Mouse (Mus musculus) CH12F3 (cell line): ENCODE data around the gene Nsmce1.

Experiments used
- in situ Hi-C: fragments of 300-500 bp; cut with MboI; formaldehyde crosslinking; loops from 2 replicates; pipeline ENCODE4 v1.14.3; 2020; ENCODE audit warnings: low sequenced_read_pairs

Gene Nsmce1

GRCm38 (mm10) chr7:125490947-125491735 is at the start of gene Nsmce1:
Gene Nsmce1, minus strand, starts transcription at chr7:125491596.
- in situ Hi-C loops, result no loop called here

- in situ Hi-C loops, result no loop called here
These were observed 49.6 kb upstream of the Nsmce1 start for GRCm38 (mm10) chr7:125541026-125541425.

GRCm38 (mm10) chr7:125539351-125539750 is 48.0 kb upstream of the Nsmce1 start:
- in situ Hi-C loops, result no loop called here

GRCm38 (mm10) chr7:125527901-125528580 is 36.6 kb upstream of the Nsmce1 start:
- in situ Hi-C loops, result no loop called here

GRCm38 (mm10) chr7:125527186-125527585 is 35.8 kb upstream of the Nsmce1 start:
- in situ Hi-C loops, result no loop called here

- in situ Hi-C loops, result no loop called here
These were observed 31.7 kb upstream of the Nsmce1 start for GRCm38 (mm10) chr7:125523051-125523450.

GRCm38 (mm10) chr7:125519715-125520114 is 28.3 kb upstream of the Nsmce1 start:
- in situ Hi-C loops, result no loop called here

GRCm38 (mm10) chr7:125517470-125517869 is 26.1 kb upstream of the Nsmce1 start:
- in situ Hi-C loops, result no loop called here

GRCm38 (mm10) chr7:125516723-125517122 is 25.3 kb upstream of the Nsmce1 start:
- in situ Hi-C loops, result no loop called here

- in situ Hi-C loops, result no loop called here
These were observed 23.9 kb upstream of the Nsmce1 start for GRCm38 (mm10) chr7:125515081-125515853.

- in situ Hi-C loops, result no loop called here
These were observed 20.5 kb upstream of the Nsmce1 start for GRCm38 (mm10) chr7:125511852-125512251.

GRCm38 (mm10) chr7:125511432-125511831 is 20.0 kb upstream of the Nsmce1 start:
- in situ Hi-C loops, result no loop called here

- in situ Hi-C loops, result no loop called here
These were observed 15.9 kb upstream of the Nsmce1 start for GRCm38 (mm10) chr7:125507279-125507678.

GRCm38 (mm10) chr7:125505568-125505967 is 14.2 kb upstream of the Nsmce1 start:
- in situ Hi-C loops, result no loop called here

GRCm38 (mm10) chr7:125504618-125505017 is 13.2 kb upstream of the Nsmce1 start:
- in situ Hi-C loops, result no loop called here

GRCm38 (mm10) chr7:125503374-125504092 is 12.1 kb upstream of the Nsmce1 start:
- in situ Hi-C loops, result no loop called here

- in situ Hi-C loops, result no loop called here
These were observed 9.5 kb upstream of the Nsmce1 start for GRCm38 (mm10) chr7:125500879-125501278.

- in situ Hi-C loops, result no loop called here
These were observed 8.8 kb upstream of the Nsmce1 start for GRCm38 (mm10) chr7:125499927-125500868.

- in situ Hi-C loops, result no loop called here
These were observed 4.6 kb upstream of the Nsmce1 start for GRCm38 (mm10) chr7:125495864-125496440.
